Mouse (Mus musculus): ENCODE results near the gene Grid1.

The Grid1 gene

GRCm38 (mm10) chr14:34917111-34917510 lies 97.2 kb downstream of the Grid1 start:
- DNase-seq (ENCODE audit: low spot score in 2 of 2), result no peak

GRCm38 (mm10) chr14:34919221-34919620 lies 99.3 kb downstream of the Grid1 start:
- DNase-seq (ENCODE audit: low spot score in 2 of 2), result no peak

GRCm38 (mm10) chr14:34921265-34921664 lies 101.4 kb downstream of the Grid1 start:
- no peak for DNase-seq (ENCODE audit: low spot score in 2 of 2)

GRCm38 (mm10) chr14:34925021-34925420 lies 105.1 kb downstream of the Grid1 start:
- DNase-seq (ENCODE audit: low spot score in 2 of 2), result no peak

GRCm38 (mm10) chr14:34930040-34930719 lies 110.3 kb downstream of the Grid1 start:
- DNase-seq (ENCODE audit: low spot score in 2 of 2), result no peak

GRCm38 (mm10) chr14:34933197-34933596 lies 113.3 kb downstream of the Grid1 start:
- DNase-seq (ENCODE audit: low spot score in 2 of 2), result no peak

GRCm38 (mm10) chr14:34936192-34936770 lies 116.4 kb downstream of the Grid1 start:
- no peak for DNase-seq (ENCODE audit: low spot score in 2 of 2)

GRCm38 (mm10) chr14:34944390-34944979 lies 124.6 kb downstream of the Grid1 start:
- no peak for DNase-seq (ENCODE audit: low spot score in 2 of 2)

GRCm38 (mm10) chr14:34945471-34946313 lies 125.8 kb downstream of the Grid1 start:
- DNase-seq (ENCODE audit: low spot score in 2 of 2), result no peak

GRCm38 (mm10) chr14:34946314-34946583 lies 126.3 kb downstream of the Grid1 start:
- DNase-seq (ENCODE audit: low spot score in 2 of 2), result no peak

- no peak for DNase-seq (ENCODE audit: low spot score in 2 of 2)
Measured at GRCm38 (mm10) chr14:34948249-34948648, 128.3 kb downstream of the Grid1 start.

- no peak for DNase-seq (ENCODE audit: low spot score in 2 of 2)
Measured at GRCm38 (mm10) chr14:34952311-34952710, 132.4 kb downstream of the Grid1 start.

GRCm38 (mm10) chr14:34953566-34953965 lies 133.7 kb downstream of the Grid1 start:
- no peak for DNase-seq (ENCODE audit: low spot score in 2 of 2)

GRCm38 (mm10) chr14:34955689-34956088 lies 135.8 kb downstream of the Grid1 start:
- DNase-seq (ENCODE audit: low spot score in 2 of 2), result no peak

- DNase-seq (ENCODE audit: low spot score in 2 of 2), result no peak
Measured at GRCm38 (mm10) chr14:34960227-34960626, 140.3 kb downstream of the Grid1 start.

GRCm38 (mm10) chr14:34963616-34964168 lies 143.8 kb downstream of the Grid1 start:
- no peak for DNase-seq (ENCODE audit: low spot score in 2 of 2)

- DNase-seq (ENCODE audit: low spot score in 2 of 2), result no peak
Measured at GRCm38 (mm10) chr14:34969102-34969819, 149.4 kb downstream of the Grid1 start.

- no peak for DNase-seq (ENCODE audit: low spot score in 2 of 2)
Measured at GRCm38 (mm10) chr14:34972930-34973329, 153.0 kb downstream of the Grid1 start.

- DNase-seq (ENCODE audit: low spot score in 2 of 2), result no peak
Measured at GRCm38 (mm10) chr14:34980756-34981155, 160.8 kb downstream of the Grid1 start.

- DNase-seq (ENCODE audit: low spot score in 2 of 2), result no peak
Measured at GRCm38 (mm10) chr14:34989131-34989530, 169.2 kb downstream of the Grid1 start.

GRCm38 (mm10) chr14:35006736-35007135 lies 186.8 kb downstream of the Grid1 start:
- DNase-seq (ENCODE audit: low spot score in 2 of 2), result no peak

GRCm38 (mm10) chr14:35008674-35009073 lies 188.8 kb downstream of the Grid1 start:
- DNase-seq (ENCODE audit: low spot score in 2 of 2), result no peak

Data from natural killer cell, adult 2 months (primary cell).